Mouse (Mus musculus) neutrophil, adult 65 days (primary cell): Measurements from ENCODE around the gene Smpd1. TPM values are rescaled to one million over a fixed set of nuclear protein-coding genes. Genes with fewer than 3 reads are reported as not detected.

Experiments
- total RNA-seq: library from RNA; stranded (reverse); gene quantifications from 2 replicates; pipeline ENCODE4 v1.2.4, GENCODE M21; 2023

The Smpd1 gene
- 19.4 and 20.6 TPM in 2 replicates for total RNA-seq

GRCm38 (mm10) chr7:105554212-105554942 is at the start of gene Smpd1:
TSS of gene Smpd1 (plus strand) at chr7:105554360.

GRCm38 (mm10) chr7:105581094-105581703 is 27.0 kb downstream of the Smpd1 start, which contains the start of gene Apbb1:
TSS of gene Apbb1 (minus strand) at chr7:105581653.

Other genes starting within 250 kb of the Smpd1 start
- not detected in 2 replicates for gene Olfr689, start 243.2 kb upstream of the Smpd1 start, total RNA-seq
- not detected in 2 replicates for gene Olfr690, start 220.3 kb upstream of the Smpd1 start, total RNA-seq
- gene Olfr691, start 212.1 kb upstream of the Smpd1 start, total RNA-seq, result 0.27 and 0.32 TPM in 2 replicates
- gene Olfr692, start 186.1 kb upstream of the Smpd1 start, total RNA-seq, result not detected in 2 replicates
- not detected in 2 replicates for gene Gm5901, start 179.3 kb upstream of the Smpd1 start, total RNA-seq
- gene Fam160a2, start 154.3 kb upstream of the Smpd1 start, total RNA-seq, result 152 and 227 TPM in 2 replicates
- gene Cnga4, start 149.8 kb upstream of the Smpd1 start, total RNA-seq, result 0.86 and 1.1 TPM in 2 replicates
- not detected in 2 replicates for gene Cckbr, start 128.6 kb upstream of the Smpd1 start, total RNA-seq
- gene Cavin3, start 72.1 kb upstream of the Smpd1 start, total RNA-seq, result not detected in 2 replicates
- 1.5 and 1.6 TPM in 2 replicates for gene Apbb1, start 27.3 kb downstream of the Smpd1 start, total RNA-seq
- gene Hpx, start 45.8 kb downstream of the Smpd1 start, total RNA-seq, result not detected in 2 replicates
- 12.6 and 17.9 TPM in 2 replicates for gene Trim3, start 79.2 kb downstream of the Smpd1 start, total RNA-seq
- 80.7 and 117 TPM in 2 replicates for gene Timm10b, start 85.7 kb downstream of the Smpd1 start, total RNA-seq
- 11.6 and 19.3 TPM in 2 replicates for gene Arfip2, start 86.1 kb downstream of the Smpd1 start, total RNA-seq
- 10.3 and 15.9 TPM in 2 replicates for gene Gm45799, start 86.2 kb downstream of the Smpd1 start, total RNA-seq
- 3.2 and 3.6 TPM in 2 replicates for gene Dnhd1, start 96.5 kb downstream of the Smpd1 start, total RNA-seq
- 137 and 144 TPM in 2 replicates for gene Ilk, start 182.2 kb downstream of the Smpd1 start, total RNA-seq
- gene Rrp8, start 183.0 kb downstream of the Smpd1 start, total RNA-seq, result 5.2 and 11.2 TPM in 2 replicates
- gene Taf10, start 190.0 kb downstream of the Smpd1 start, total RNA-seq, result 95.8 and 99.8 TPM in 2 replicates
- 41.0 and 53.2 TPM in 2 replicates for gene Tpp1, start 197.9 kb downstream of the Smpd1 start, total RNA-seq
- gene Dchs1, start 233.3 kb downstream of the Smpd1 start, total RNA-seq, result not detected in 2 replicates